Mouse (Mus musculus) lung, postnatal 4 days (tissue): ENCODE results near the gene Slc15a5.

Experiments
- DNase-seq, 2 experiments: peaks; one replicate each; pipeline ENCODE4 v3.0.0; 2021

Gene Slc15a5

DNA sequence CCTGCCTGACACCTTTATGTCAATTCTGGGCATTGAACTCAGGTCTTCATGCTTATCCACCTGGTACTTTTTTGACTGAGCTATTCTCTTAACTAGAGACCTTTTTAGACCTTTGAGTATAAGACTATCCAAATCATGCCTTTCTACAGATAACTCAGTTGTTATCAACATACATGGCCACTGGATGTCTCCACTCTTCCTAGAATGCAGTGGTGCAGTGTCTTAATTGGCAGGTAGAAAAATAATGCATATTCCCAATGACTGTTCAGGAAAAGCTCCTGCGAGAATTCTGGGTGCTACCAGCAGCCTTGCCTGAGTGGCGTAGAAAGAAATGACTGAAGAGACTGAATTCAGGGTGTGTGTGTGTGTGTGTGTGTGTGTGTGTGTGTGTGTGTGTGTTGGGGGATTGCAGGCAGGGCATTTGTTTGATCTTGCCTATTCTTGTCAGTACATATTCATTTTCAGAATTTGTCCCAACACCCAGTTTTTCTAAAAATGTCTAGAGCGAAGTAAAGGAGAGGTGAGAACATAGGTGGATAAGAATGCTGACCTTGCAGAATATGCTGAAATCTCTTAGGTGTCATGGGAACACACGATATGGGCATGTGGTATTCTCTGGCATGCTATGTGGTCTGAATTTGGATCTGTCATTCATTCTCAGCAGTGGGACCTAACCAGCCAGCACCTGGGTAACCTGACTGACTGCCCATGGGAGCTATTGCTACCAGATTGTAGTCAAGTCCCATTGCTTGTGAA is 119.5 kb downstream of the Slc15a5 start:
- DNase-seq = no peak

DNA sequence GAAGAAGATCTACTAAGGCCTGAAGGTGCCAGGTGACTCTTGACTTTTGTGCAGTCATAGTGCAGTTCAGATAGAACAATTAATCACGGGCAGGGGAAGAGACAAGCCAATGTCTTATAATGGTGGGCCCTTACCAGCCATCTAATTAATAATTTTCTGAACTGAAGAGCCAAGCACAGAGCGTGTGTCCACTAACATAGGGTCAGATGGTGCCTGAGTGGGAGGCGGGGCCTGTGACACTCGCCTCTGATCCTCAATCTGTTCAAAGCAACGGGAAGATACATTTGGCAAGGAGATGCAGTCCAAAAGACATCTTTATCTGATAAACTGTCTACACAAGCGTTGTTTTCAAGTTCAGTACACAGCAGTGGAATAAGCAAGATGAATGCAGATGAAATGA is 122.1 kb downstream of the Slc15a5 start:
- DNase-seq = no peak

DNA sequence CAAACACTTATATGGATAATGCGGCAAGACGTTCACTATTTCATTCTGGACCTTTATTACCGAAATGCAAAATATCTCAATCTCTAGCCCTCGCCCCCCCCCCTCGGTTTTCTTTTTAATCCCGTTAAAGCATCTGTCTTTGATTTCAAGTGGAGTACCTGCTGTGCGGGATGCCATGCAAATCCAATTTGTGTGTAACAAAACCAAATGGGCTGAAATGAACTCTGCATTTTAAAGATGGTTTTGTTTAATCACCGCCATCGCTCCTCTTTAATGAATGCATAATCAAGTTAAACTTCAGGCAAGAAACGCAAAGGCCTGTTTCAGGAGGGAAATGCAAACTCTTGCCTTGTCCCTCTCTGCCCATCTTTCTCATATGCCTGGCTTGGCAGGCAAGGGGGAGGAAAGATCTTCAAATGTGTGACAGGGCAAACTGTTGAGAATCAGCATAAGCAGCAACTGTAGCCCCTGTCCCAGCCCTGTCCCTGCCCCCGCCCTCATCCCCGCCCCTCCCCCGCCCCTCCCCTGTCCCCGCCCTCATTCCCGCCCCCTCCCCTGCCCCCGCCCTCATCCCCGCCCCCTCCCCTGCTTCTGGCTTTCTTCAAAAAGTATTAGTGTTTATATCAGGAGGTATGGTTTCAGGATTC is 122.8 kb downstream of the Slc15a5 start:
- DNase-seq = no peak

DNA sequence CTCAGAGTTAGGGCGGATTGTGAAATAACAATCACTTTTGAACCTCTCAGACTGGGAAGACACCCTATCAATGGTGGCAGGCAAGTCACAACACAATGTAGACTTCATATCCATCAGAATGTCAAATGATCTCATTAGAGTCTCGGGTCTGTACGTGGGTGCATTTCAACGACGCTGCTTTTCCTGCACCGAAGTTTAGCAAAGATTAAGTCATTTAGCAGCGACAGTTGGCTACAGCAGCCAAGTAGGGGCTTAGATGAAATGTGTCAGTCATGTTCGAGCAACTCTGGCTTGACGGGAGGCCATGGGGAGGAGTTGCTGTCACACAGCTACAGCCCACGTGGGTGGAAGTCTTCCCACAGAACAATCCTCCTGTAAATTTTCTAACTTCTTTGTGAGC is 133.2 kb downstream of the Slc15a5 start:
- no peak for DNase-seq

DNA sequence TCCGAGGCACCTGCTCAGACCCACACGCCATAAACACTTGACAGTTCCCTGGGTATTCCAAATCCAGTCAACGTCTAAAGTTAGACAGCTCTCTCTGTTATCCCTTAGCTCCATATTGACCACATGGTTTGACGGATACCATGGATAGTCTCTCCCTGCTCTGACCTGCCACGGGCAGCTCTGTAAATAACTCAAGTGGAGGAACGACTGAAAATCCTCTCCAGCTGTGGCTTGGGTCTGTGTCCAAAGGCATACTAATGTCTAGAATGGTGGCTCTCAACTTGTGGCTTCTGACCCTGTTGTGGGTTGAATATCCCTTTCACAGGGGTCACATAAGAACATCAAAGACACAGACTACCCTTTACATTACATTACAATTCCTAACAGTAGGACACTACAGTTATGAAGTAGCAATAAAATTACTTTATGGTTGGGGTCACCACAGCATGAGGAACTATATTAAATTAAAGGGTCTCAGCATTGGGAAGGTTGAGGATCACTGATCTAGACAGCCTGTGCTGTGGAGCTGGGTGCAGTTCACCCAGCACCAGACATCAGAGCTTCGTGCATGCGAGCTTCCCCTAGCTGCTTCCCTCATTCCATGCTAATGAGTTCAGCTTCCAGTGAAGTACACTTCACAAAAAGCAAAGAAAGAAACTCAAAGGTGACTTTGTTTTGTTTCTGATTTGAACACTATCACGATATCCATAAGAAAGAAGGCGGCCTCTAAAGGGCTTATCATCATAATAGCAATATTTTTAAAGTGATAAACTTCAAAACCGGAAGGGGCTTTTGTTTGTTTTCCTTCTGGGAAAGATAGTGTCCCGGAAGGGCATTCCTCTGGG is 139.1 kb downstream of the Slc15a5 start:
- DNase-seq = no peak

DNA sequence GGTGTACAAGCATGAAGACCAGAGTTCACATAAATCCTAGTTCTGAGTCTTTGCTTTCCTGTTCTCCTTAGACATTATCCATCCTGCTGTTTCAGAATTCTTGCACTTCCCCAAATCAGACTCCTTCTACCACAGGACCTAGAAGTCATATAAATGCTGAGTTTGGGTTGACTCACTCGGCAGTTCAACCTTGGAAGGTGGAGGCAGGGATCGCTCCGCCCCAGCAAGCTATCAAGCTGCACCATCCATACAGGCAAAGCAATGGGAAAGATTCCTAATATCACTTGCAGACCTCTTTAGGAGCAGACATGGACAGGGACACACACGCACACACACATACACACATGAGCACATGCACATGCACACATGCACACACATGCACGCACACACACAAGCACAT is 142.2 kb downstream of the Slc15a5 start:
- no peak for DNase-seq

DNA sequence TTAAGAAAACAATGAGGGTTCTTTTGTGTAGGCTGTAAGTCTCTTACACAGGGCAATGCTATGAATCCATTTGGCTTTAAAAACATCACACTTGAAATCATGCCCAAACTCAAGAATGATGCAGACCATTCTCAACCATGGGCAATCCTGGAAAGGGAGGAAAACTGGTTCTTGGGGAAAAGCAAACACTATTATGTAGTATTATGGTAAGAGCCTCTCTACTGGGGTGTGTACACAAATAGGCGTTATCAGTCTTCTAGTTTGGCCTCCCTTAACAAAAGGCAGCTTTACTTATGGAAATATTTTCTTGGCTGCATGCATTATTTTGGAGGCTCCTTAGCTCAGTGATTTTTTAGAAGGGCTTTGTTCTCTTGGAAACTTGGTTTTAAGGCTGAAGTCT is 143.4 kb downstream of the Slc15a5 start:
- no peak for DNase-seq

DNA sequence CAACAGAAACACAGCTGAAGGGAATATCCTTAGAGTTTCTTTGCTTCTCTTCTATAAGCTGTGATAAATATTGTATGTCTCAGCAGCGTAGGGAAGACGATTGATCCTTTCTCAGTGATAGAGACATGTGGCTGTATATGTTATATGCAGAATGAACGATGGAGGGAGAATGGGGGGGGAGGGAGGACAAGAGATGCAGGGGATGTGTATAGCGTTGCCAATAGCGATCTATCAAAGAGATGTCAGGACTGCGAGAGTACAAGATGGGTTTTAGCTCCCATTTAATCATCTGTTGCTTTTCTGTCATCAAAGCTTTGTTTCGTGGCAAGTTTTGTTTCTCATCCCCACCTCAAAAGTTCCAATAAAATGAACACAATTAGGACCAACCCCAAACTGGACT is 143.9 kb downstream of the Slc15a5 start:
- DNase-seq = no peak

DNA sequence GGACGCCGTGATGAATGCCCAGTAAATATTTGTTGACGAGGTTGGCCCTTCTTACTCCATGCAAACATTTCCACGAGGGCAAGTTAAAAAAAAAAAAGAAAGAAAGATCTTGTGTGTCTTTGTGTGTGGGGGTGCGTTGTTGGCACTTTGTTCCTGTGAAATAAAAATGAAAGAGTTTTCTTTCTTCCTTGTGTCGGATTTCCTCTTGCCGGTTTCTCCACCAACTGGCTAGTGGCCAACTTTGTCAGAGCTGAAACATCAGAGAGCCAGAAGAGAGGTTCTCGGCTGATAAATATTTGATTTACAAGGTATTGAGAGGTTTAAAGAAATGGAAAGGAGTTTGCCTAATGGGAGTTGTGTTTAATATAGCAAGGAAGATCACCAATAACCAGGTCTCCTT is 144.4 kb downstream of the Slc15a5 start:
- DNase-seq = peak; percentile 41 to 49

DNA sequence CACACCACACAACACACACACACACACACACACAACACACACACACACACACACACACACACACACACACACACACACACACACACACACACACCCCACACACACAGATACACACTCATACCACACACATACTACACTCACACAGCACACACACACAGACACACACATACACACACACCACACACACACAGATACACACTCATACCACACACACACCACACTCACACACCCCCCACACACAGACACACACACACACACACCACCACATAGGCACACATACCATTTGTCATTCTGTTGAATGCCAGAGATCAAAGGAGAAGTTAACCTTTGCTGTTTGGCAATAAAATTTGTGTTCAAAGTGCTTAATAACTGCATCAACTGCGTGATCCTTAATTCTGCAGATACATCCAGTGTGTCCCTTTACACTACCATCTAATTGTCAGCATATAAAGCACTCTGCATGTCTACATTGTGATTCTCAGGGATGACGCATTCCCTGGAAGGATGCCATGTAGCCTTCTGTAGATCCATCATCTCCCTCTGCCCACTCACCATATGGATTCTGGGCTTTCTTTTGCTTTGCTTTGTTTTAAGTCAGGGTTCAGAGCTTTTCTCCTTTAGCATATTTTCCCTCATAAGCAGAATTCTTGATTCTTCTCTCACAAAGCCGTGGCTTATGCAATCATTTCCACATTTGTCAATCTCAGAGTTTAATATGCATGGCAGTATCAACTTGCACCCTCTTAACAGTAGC is 145.0 kb downstream of the Slc15a5 start:
- DNase-seq = no peak
